Mouse (Mus musculus) ES-Bruce4 (cell line): ENCODE data around the gene Rin3. TPM values are rescaled to one million over a fixed set of nuclear protein-coding genes. Genes with fewer than 3 reads are reported as not detected.

Experiments used
- H3K27ac ChIP-seq: 2 replicates; pipeline ENCODE4 v1.5.1; 2012; ENCODE audit warnings: low read length, inconsistent platforms; ENCODE audit not compliant: insufficient read depth
- H3K27me3 ChIP-seq: 2 replicates; pipeline ENCODE4 v1.6.1; 2012; ENCODE audit warnings: mild to moderate bottlenecking, low read length, inconsistent platforms; ENCODE audit not compliant: control insufficient read depth, poor library complexity, insufficient read depth, severe bottlenecking
- H3K36me3 ChIP-seq: 2 replicates; pipeline ENCODE4 v1.6.1; 2012; ENCODE audit warnings: inconsistent platforms, mild to moderate bottlenecking, low read length, moderate library complexity; ENCODE audit not compliant: control insufficient read depth, poor library complexity, insufficient read depth, severe bottlenecking
- H3K4me1 ChIP-seq: one replicate; pipeline ENCODE4 v1.8.1; 2011; ENCODE audit warnings: low read length; ENCODE audit not compliant: control insufficient read depth, insufficient read depth
- H3K4me3 ChIP-seq: 2 replicates; pipeline ENCODE4 v1.5.1; 2011; ENCODE audit warnings: low read depth, mild to moderate bottlenecking, low read length
- H3K9ac ChIP-seq: 2 replicates; pipeline ENCODE4 v1.6.1; 2012; ENCODE audit warnings: low read depth, mild to moderate bottlenecking, inconsistent platforms; ENCODE audit not compliant: poor library complexity, severe bottlenecking
- H3K9me3 ChIP-seq: replicated peaks from 2 replicates; pipeline ENCODE4 v1.6.1; 2012; ENCODE audit warnings: mild to moderate bottlenecking, low read length, inconsistent platforms; ENCODE audit not compliant: control insufficient read depth, poor library complexity, insufficient read depth, severe bottlenecking
- CTCF ChIP-seq: IDR thresholded peaks from one replicate; pipeline ENCODE4 v1.8.1; 2011; ENCODE audit warnings: low read depth, low read length
- EP300 ChIP-seq: IDR thresholded peaks from 2 replicates; pipeline ENCODE4 v1.6.1; 2011; ENCODE audit warnings: low read depth, low read length; ENCODE audit not compliant: insufficient read depth
- POLR2A ChIP-seq: IDR thresholded peaks from one replicate; pipeline ENCODE4 v1.8.1; 2011; ENCODE audit warnings: low read length; ENCODE audit not compliant: insufficient read depth
- polyA plus RNA-seq: library from polyadenylated mRNA; stranded (reverse); fragments of >200 nt; gene quantifications from 2 replicates; pipeline ENCODE4 v1.2.4, GENCODE M21; 2011; ENCODE audit warnings: low read depth; ENCODE audit not compliant: missing spikeins, insufficient read depth, insufficient read length

Gene Rin3
- polyA plus RNA-seq, 1 experiment = 8.7 TPM

GRCm38 (mm10) chr12:102416955-102417510, 134.2 kb downstream of the Rin3 start:
- no peaks in the 10 kb centered on the region for H3K36me3 ChIP-seq
- no peak overlapping the region for H3K4me3 ChIP-seq
- H3K9ac ChIP-seq = no peak overlapping the region
- H3K27me3 ChIP-seq = no peaks in the 10 kb centered on the region
- no peaks in the 10 kb centered on the region for H3K4me1 ChIP-seq
- TF ChIP-seq CTCF = no peak
- no peaks in the 10 kb centered on the region for H3K9me3 ChIP-seq
- no peak overlapping the region for H3K27ac ChIP-seq

- H3K9ac ChIP-seq = no peak overlapping the region
- H3K4me3 ChIP-seq = no peak overlapping the region
- no peaks in the 10 kb centered on the region for H3K4me1 ChIP-seq
- no peaks in the 10 kb centered on the region for H3K27me3 ChIP-seq
- no peaks in the 10 kb centered on the region for H3K9me3 ChIP-seq
- no peaks in the 10 kb centered on the region for H3K36me3 ChIP-seq
- H3K27ac ChIP-seq = no peak overlapping the region
- TF ChIP-seq EP300 (no peak), CTCF (no peak), POLR2A (no peak)
Measured at GRCm38 (mm10) chr12:102417701-102418100, 134.9 kb downstream of the Rin3 start.

GRCm38 (mm10) chr12:102419544-102419943, 136.7 kb downstream of the Rin3 start:
- H3K9me3 ChIP-seq = no peaks in the 10 kb centered on the region

GRCm38 (mm10) chr12:102420168-102420890, 137.5 kb downstream of the Rin3 start:
- no peaks in the 10 kb centered on the region for H3K9me3 ChIP-seq
- no peaks in the 10 kb centered on the region for H3K4me1 ChIP-seq
- no peak overlapping the region for H3K4me3 ChIP-seq
- no peak overlapping the region for H3K27ac ChIP-seq
- no peaks in the 10 kb centered on the region for H3K36me3 ChIP-seq
- TF ChIP-seq POLR2A (no peak), CTCF (no peak), EP300 (no peak)
- H3K27me3 ChIP-seq = no peaks in the 10 kb centered on the region
- H3K9ac ChIP-seq = no peak overlapping the region

More at GRCm38 (mm10) chr12:102419544-102419943, 136.7 kb downstream of the Rin3 start:
- Histone ChIP-seq H3K27ac (no peak overlapping the region), H3K4me1 (no peaks in the 10 kb centered on the region), H3K36me3 (no peaks in the 10 kb centered on the region), H3K27me3 (no peaks in the 10 kb centered on the region), H3K4me3 (no peak overlapping the region), H3K9ac (no peak overlapping the region)
- TF ChIP-seq CTCF (no peak), EP300 (no peak), POLR2A (no peak)

- H3K4me3 ChIP-seq = no peak overlapping the region
- H3K27me3 ChIP-seq = no peaks in the 10 kb centered on the region
- no peak overlapping the region for H3K27ac ChIP-seq
- H3K9ac ChIP-seq = no peak overlapping the region
- no peaks in the 10 kb centered on the region for H3K4me1 ChIP-seq
- H3K9me3 ChIP-seq = no peaks in the 10 kb centered on the region
- TF ChIP-seq CTCF = no peak
- no peak for TF ChIP-seq POLR2A
- TF ChIP-seq EP300 = no peak
- H3K36me3 ChIP-seq = no peaks in the 10 kb centered on the region
Measured at GRCm38 (mm10) chr12:102422065-102422464, 139.2 kb downstream of the Rin3 start.

GRCm38 (mm10) chr12:102422623-102423320, 139.9 kb downstream of the Rin3 start:
- Histone ChIP-seq H3K9me3 (no peaks in the 10 kb centered on the region), H3K27ac (no peak overlapping the region), H3K9ac (no peak overlapping the region), H3K27me3 (no peaks in the 10 kb centered on the region), H3K36me3 (no peaks in the 10 kb centered on the region), H3K4me1 (no peaks in the 10 kb centered on the region), H3K4me3 (no peak overlapping the region)
- no peak for TF ChIP-seq CTCF
- TF ChIP-seq POLR2A = no peak
- no peak for TF ChIP-seq EP300
